Mouse (Mus musculus): ENCODE results near the gene Map4. TPM values are rescaled to one million over a fixed set of nuclear protein-coding genes. Genes with fewer than 3 reads are reported as not detected.
"Not testable (repeated sequence)": the region's sequence is repeated elsewhere in the genome, so short reads cannot be mapped to it uniquely, and the experiment has no call there.

The Map4 gene
- polyA plus RNA-seq, 1 experiment from 2014 or later, result 90.6 TPM

DNA sequence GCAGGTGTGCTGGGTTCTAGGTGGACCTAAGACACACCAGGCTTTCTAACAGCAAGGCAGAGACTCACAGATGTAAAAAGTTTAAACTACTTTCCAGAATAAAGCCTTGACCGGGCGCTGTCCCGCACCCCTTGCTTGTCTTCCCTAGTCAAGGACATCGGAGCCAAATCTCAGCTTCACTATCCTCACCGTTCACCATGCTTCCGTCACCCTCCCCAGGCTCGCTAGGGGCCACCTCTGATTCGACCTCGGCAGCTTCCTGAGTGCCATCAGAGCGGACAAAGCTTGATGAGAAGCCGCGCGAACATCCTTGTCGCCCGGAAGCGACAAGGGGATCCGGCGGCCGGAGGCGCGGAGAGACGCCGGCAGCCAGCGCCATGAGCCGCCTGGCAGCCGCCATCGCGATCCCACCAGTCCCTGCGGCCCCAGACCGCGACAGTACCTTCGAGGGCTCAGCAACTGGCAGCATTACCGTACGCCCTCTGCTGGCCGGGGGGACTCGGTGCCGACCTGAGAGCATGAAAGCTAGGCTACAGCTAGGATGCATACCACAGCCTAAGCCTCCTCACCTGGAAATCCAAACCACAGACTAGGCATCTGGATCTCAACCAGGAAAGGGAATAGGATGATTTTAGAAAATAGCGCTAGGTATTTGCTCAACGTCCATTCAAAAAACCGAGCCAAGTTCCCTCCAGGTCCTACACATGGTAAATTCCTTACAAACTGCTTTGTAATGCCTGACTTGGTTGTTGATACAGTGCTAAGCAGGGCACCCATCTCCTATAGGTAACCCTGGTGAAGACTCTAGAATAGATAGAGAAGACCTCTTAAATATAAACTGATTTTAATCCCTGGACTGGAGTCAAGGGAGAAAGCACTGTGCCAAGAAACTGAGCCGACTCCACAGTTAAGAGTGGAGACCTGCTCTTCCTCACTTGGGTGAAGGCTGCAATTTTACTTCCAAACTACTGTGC is 169.7 kb downstream of the Map4 start:
- peak; percentile 95 for DNase-seq (ENCODE audit: low spot score)
- Histone ChIP-seq H3K36me3 (ENCODE audit: control insufficient read depth, insufficient read depth, low read length) (peaks cover 78% of the 10 kb centered on the region), H3K9me3 (replicated peaks; ENCODE audit: control insufficient read depth, low read length) (no peaks in the 10 kb centered on the region), H3K4me2 (ENCODE audit: low read length) (peak overlapping the region; percentile 63), H3K4me1 (ENCODE audit: control insufficient read depth, insufficient read depth, low read length) (peaks cover 3% of the 10 kb centered on the region; the same call in 1 of the 2 replicates), H3K9ac (ENCODE audit: low read length) (peak overlapping the region; percentile 83), H3K4me3 (ENCODE audit: low read depth, low read length) (peak overlapping the region; percentile 85), H3K27me3 (replicated peaks; ENCODE audit: control insufficient read depth, insufficient read depth, low read length) (no peaks in the 10 kb centered on the region), H3K27ac (ENCODE audit: low read depth, low read length) (no peak overlapping the region)
- WGBS, result 3% methylated on average over 41 of the region's 41 CpGs
- ATAC-seq, result peak; percentile 98

DNA sequence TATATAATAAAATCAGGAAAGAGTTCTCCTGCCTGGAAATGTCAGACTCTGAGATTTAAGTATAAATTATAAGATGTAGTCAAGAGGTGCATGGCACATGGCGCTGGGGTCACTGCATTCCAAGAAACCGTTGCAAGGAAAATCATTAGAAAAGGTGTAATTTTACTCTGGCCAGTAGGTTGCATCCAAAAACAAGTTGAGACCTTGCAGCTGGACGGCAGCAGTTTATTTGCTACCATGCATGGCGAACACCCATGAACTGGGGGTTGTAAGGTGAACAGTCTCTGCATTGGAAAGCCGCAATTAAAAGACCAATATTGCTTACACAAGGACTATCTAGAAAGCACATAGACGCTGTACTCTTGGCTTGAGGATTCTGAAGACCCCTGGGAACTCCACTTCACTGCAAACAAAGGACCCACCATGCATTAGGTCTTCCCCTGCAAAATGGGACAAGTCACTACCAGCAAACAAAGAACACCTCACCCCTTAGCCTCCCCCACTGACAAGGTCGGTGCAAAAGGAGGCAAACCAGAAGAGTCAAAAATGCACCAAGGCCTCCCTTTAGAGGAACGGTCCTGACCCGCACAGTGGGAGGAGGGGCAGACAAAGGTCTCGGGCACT is 185.2 kb downstream of the Map4 start:
- no peaks in the 10 kb centered on the region for H3K9me3 ChIP-seq (replicated peaks; ENCODE audit: control insufficient read depth, low read length)
- WGBS, result 7% methylated on average over 10 of the region's 10 CpGs
- ATAC-seq (no peak), DNase-seq (ENCODE audit: low spot score) (no peak)
- no peaks in the 10 kb centered on the region for H3K27me3 ChIP-seq (replicated peaks; ENCODE audit: control insufficient read depth, insufficient read depth, low read length)
- peaks cover 29% of the 10 kb centered on the region for H3K36me3 ChIP-seq (ENCODE audit: control insufficient read depth, insufficient read depth, low read length)
- H3K4me1 ChIP-seq (ENCODE audit: control insufficient read depth, insufficient read depth, low read length), result peaks cover 13% of the 10 kb centered on the region
- H3K27ac ChIP-seq (ENCODE audit: low read depth, low read length), result peak overlapping the region; percentile 95
- H3K9ac ChIP-seq (ENCODE audit: low read length), result peak overlapping the region; percentile 95
- peak overlapping the region; percentile 88 for H3K4me3 ChIP-seq (ENCODE audit: low read depth, low read length)
- H3K4me2 ChIP-seq (ENCODE audit: low read length), result peak overlapping the region; percentile 83

DNA sequence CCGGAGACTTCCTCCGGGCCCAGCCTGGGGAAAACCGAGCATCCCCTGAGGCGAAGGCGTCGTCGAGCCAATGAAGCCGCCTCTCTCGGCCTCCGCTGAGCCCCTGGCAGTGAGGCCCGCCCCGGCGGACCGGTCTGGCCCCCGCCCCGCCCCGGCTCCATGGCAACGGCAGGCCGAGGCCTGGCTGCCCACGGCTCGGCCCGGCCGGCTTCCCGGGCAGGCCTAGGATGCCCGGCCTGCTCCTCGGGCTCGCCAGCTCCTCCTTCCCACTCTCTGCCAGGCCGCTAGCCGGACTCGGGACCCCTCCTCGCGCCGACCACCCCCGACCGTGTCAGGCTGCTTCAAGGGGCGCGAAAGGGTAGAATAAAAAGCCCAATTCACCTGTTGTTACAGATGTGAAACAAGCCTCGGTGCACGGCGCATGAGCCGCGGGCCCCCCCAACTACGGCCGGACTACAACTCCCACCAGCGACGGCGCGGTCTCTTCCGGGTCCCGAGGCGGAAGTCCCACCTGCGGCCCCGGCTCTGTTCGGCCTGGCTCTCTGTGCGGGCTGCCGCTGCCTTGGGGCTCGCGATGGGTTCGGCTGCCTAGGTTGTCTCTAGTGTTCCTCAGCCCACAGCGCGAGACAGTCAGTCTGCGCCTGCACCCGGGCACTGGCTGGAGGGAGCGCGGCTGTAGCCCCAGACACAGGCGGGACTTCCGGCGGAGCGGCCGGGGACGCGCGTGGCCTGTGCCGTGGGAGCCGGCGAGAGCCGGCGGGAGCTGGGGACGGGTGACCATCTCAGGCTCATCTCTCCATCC is 185.9 kb downstream of the Map4 start, which contains the start of gene Smarcc1:
Smarcc1 (plus strand) TSS at position 732 of the 802 bp plus-strand sequence.
- peaks cover 13% of the 10 kb centered on the region for H3K4me1 ChIP-seq (ENCODE audit: control insufficient read depth, insufficient read depth, low read length)
- ATAC-seq, result peak; percentile 98
- H3K27me3 ChIP-seq (replicated peaks; ENCODE audit: control insufficient read depth, insufficient read depth, low read length), result no peaks in the 10 kb centered on the region
- H3K4me3 ChIP-seq (ENCODE audit: low read depth, low read length), result peak within 1 kb of the TSS; percentile 88
- WGBS, result under 1% methylated on average over 79 of the region's 79 CpGs
- DNase-seq (ENCODE audit: low spot score), result peak; percentile 94
- H3K9ac ChIP-seq (ENCODE audit: low read length), result peak within 1 kb of the TSS; percentile 95
- H3K36me3 ChIP-seq (ENCODE audit: control insufficient read depth, insufficient read depth, low read length), result peaks cover 22% of the 10 kb centered on the region
- H3K4me2 ChIP-seq (ENCODE audit: low read length), result peak within 1 kb of the TSS; percentile 83
- no peaks in the 10 kb centered on the region for H3K9me3 ChIP-seq (replicated peaks; ENCODE audit: control insufficient read depth, low read length)
- peak within 1 kb of the TSS; percentile 95 for H3K27ac ChIP-seq (ENCODE audit: low read depth, low read length)

DNA sequence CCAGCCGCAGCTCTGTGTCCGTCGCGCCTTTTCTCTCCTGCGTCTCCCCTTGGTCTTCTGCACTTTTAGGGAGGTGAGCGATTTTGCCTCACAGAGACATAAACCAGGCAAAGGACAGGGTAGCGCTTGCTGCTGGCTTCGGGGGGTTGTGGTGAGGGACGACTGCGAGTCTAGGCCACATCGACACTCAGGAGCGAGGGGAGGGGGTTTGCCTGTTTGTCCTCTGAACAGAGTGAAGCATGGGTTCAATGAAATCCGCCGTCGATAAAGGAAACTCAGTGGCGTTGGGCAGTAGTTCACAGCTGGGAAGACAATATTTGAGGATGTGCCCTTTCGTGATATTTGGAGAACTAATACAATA is 186.5 kb downstream of the Map4 start, which contains the start of gene Dhx30:
Dhx30 (minus strand) TSS at position 52 of the 361 bp plus-strand sequence.
- no peak for DNase-seq (ENCODE audit: low spot score)
- Histone ChIP-seq H3K4me2 (ENCODE audit: low read length) (peak within 1 kb of the TSS; percentile 83), H3K9me3 (replicated peaks; ENCODE audit: control insufficient read depth, low read length) (no peaks in the 10 kb centered on the region), H3K27ac (ENCODE audit: low read depth, low read length) (peak within 1 kb of the TSS; percentile 95), H3K27me3 (replicated peaks; ENCODE audit: control insufficient read depth, insufficient read depth, low read length) (no peaks in the 10 kb centered on the region), H3K4me3 (ENCODE audit: low read depth, low read length) (peak within 1 kb of the TSS; percentile 88), H3K36me3 (ENCODE audit: control insufficient read depth, insufficient read depth, low read length) (peaks cover 16% of the 10 kb centered on the region), H3K9ac (ENCODE audit: low read length) (peak within 1 kb of the TSS; percentile 95), H3K4me1 (ENCODE audit: control insufficient read depth, insufficient read depth, low read length) (peaks cover 13% of the 10 kb centered on the region)
- 1% methylated on average over 16 of the region's 17 CpGs for WGBS
- no peak; the same call in 1 of the 2 replicates for ATAC-seq

DNA sequence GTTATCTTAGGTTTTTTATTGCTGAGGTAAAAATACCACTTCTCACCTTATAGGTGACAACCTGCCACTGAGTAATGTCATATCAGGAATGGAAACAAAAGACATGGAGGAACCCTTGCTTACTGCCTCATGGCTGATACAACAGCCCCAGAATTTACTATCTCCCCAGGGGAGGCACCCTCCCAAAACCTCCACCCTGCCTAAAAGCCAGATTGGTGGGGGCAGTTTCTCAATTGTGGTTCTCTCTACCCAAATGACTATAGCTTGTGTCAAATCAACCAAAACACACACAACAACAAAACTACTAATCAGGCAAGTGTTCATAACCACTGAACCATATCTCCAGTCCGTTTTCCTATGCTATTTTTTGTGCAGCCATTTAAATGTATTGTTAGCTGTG is 187.0 kb downstream of the Map4 start:
- H3K4me2 ChIP-seq (ENCODE audit: low read length), result peak overlapping the region; percentile 83
- WGBS, result 40% methylated on average over 1 of the region's 1 CpGs
- H3K36me3 ChIP-seq (ENCODE audit: control insufficient read depth, insufficient read depth, low read length), result peaks cover 11% of the 10 kb centered on the region
- no peaks in the 10 kb centered on the region for H3K27me3 ChIP-seq (replicated peaks; ENCODE audit: control insufficient read depth, insufficient read depth, low read length)
- ATAC-seq (no peak), DNase-seq (ENCODE audit: low spot score) (no peak)
- no peaks in the 10 kb centered on the region for H3K9me3 ChIP-seq (replicated peaks; ENCODE audit: control insufficient read depth, low read length)
- peak overlapping the region; percentile 88 for H3K4me3 ChIP-seq (ENCODE audit: low read depth, low read length)
- H3K9ac ChIP-seq (ENCODE audit: low read length), result peak overlapping the region; percentile 95
- H3K27ac ChIP-seq (ENCODE audit: low read depth, low read length), result no peak overlapping the region
- peaks cover 13% of the 10 kb centered on the region for H3K4me1 ChIP-seq (ENCODE audit: control insufficient read depth, insufficient read depth, low read length)

DNA sequence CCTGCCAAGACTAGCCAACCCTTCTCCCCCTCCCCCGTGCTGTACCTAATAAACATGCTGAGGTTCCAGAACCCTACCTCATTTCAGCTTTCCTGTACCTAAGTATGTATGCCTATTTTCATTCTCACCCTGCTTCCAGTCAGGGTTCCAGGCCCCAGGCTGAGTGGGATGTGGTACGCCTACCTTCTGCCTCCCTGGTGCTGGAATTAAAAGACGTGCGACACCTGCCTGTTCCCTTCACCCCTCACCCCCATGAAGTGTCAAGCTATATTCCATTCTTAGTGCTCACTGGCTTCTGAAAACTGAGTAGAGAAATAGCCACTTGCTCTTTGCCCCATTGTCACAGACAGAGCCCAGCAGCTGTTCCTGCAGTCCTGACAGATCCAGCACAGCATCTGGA is 190.2 kb downstream of the Map4 start:
- Histone ChIP-seq H3K9ac (ENCODE audit: low read length) (no peak overlapping the region), H3K9me3 (replicated peaks; ENCODE audit: control insufficient read depth, low read length) (no peaks in the 10 kb centered on the region), H3K27me3 (replicated peaks; ENCODE audit: control insufficient read depth, insufficient read depth, low read length) (no peaks in the 10 kb centered on the region), H3K4me1 (ENCODE audit: control insufficient read depth, insufficient read depth, low read length) (peaks cover 6% of the 10 kb centered on the region), H3K4me3 (ENCODE audit: low read depth, low read length) (no peak overlapping the region), H3K4me2 (ENCODE audit: low read length) (no peak overlapping the region), H3K36me3 (ENCODE audit: control insufficient read depth, insufficient read depth, low read length) (no peaks in the 10 kb centered on the region), H3K27ac (ENCODE audit: low read depth, low read length) (no peak overlapping the region)
- DNase-seq (ENCODE audit: low spot score), result no peak
- WGBS, result 86% methylated on average over 4 of the region's 4 CpGs
- ATAC-seq, result no peak

DNA sequence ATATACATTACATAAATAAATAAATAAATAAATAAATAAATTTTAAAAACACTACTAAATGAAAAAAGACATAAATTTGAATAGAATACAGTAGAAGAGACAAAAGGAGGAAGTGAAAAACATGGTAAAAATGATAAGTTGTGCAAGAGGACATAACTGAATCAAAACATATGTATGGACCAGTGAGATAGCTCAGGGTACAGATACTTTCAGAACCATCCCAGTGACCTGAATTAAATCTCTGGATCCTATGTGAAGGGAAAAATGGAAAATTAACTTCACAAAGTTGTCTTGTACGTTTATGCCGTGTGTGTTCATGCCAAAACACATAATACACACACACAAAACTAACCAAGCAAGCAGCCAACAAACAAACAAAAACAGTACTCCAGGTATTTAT is 192.1 kb downstream of the Map4 start:
- Histone ChIP-seq H3K27ac (ENCODE audit: low read depth, low read length) (no peak overlapping the region), H3K9ac (ENCODE audit: low read length) (no peak overlapping the region), H3K36me3 (ENCODE audit: control insufficient read depth, insufficient read depth, low read length) (no peaks in the 10 kb centered on the region), H3K4me1 (ENCODE audit: control insufficient read depth, insufficient read depth, low read length) (peaks cover 3% of the 10 kb centered on the region), H3K4me3 (ENCODE audit: low read depth, low read length) (no peak overlapping the region), H3K27me3 (replicated peaks; ENCODE audit: control insufficient read depth, insufficient read depth, low read length) (no peaks in the 10 kb centered on the region), H3K4me2 (ENCODE audit: low read length) (no peak overlapping the region), H3K9me3 (replicated peaks; ENCODE audit: control insufficient read depth, low read length) (no peaks in the 10 kb centered on the region)
- 84% methylated on average over 2 of the region's 2 CpGs for WGBS
- no peak for DNase-seq (ENCODE audit: low spot score)
- ATAC-seq, result no peak

DNA sequence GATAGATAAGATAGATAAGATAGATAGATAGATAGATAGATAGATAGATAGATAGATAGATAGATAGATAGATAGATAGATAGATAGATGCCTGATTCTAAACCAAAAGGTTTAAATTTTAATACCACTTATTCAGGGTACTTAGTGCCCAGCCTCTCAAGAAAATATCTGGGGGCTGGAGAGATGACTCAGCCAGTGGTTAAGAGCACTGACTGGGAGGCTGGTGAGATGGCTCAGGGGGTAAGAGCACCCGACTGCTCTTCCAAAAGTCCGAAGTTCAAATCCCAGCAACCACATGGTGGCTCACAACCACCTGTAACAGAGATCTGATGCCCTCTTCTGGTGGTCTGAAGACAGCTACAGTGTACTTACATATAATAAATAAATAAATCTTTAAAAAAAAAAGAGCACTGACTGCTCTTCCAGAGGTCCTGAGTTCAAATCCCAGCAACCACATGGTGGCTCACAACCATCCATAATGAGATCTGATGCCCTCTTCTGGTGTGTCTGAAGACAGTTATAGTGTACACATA is 192.8 kb downstream of the Map4 start:
- 58% methylated on average over 2 of the region's 2 CpGs for WGBS
- H3K4me3 ChIP-seq (ENCODE audit: low read depth, low read length); H3K27me3 ChIP-seq (replicated peaks; ENCODE audit: control insufficient read depth, insufficient read depth, low read length); H3K9ac ChIP-seq (ENCODE audit: low read length); H3K4me2 ChIP-seq (ENCODE audit: low read length); H3K4me1 ChIP-seq (ENCODE audit: control insufficient read depth, insufficient read depth, low read length); DNase-seq (ENCODE audit: low spot score); ATAC-seq; H3K27ac ChIP-seq (ENCODE audit: low read depth, low read length); H3K36me3 ChIP-seq (ENCODE audit: control insufficient read depth, insufficient read depth, low read length); H3K9me3 ChIP-seq (replicated peaks; ENCODE audit: control insufficient read depth, low read length): not testable (repeated sequence)
